ENCODE assay signal across 29 mouse cellular contexts in genomic region chr9:21904031-21904430, GRCm38 (mm10). TPM values are rescaled to one million over a fixed set of nuclear protein-coding genes. Genes with fewer than 3 reads are reported as not detected.
"Had no signal": no experiment of that assay in that cellular context is flagged by ENCODE, and none has a peak within 500 bp of the region (broad histone marks: within the 10 kb centered on the region; RNA-seq: fewer than 3 reads in every experiment).

No protein-coding gene starts in this region.

- DNase-seq: heart, postnatal 10 days; heart, postnatal 14 days; heart, postnatal 36 days; kidney, adult 11 months; kidney, adult 18-20 months; kidney, adult 2 months; kidney, adult 9 months; kidney, postnatal 10 days; kidney, postnatal 14 days; kidney, postnatal 25 days; kidney, postnatal 36 days; kidney, postnatal 4 days; layer of hippocampus, adult 9-11 months; layer of hippocampus, postnatal 36 days had no signal

- H3K27me3 ChIP-seq: hindbrain, embryonic 15.5 days; intestine, embryonic 15.5 days had no signal

- H3K4me3 ChIP-seq: heart, embryonic 12.5 days; heart, embryonic 13.5 days; heart, embryonic 15.5 days; hindbrain, embryonic 10.5 days; hindbrain, embryonic 12.5 days; hindbrain, embryonic 13.5 days; hindbrain, embryonic 15.5 days; intestine, embryonic 15.5 days; kidney, embryonic 15.5 days; layer of hippocampus, adult 2 months; left cerebral cortex, adult 2 months had no signal

- H3K9ac ChIP-seq: heart, embryonic 12.5 days; heart, embryonic 13.5 days; heart, embryonic 15.5 days; hindbrain, embryonic 12.5 days; hindbrain, embryonic 13.5 days; hindbrain, embryonic 14.5 days; hindbrain, embryonic 15.5 days; intestine, embryonic 15.5 days; kidney, embryonic 15.5 days had no signal

- H3K4me1 ChIP-seq: heart, embryonic 12.5 days; heart, embryonic 13.5 days; hindbrain, embryonic 12.5 days; intestine, embryonic 15.5 days had no signal

- H3K9me3 ChIP-seq: heart, embryonic 13.5 days; heart, embryonic 15.5 days; hindbrain, embryonic 10.5 days; hindbrain, embryonic 12.5 days; hindbrain, embryonic 13.5 days; hindbrain, embryonic 15.5 days; intestine, embryonic 15.5 days; kidney, embryonic 15.5 days had no signal

- H3K27ac ChIP-seq: heart, embryonic 13.5 days; heart, embryonic 15.5 days; hindbrain, embryonic 10.5 days; hindbrain, embryonic 12.5 days; hindbrain, embryonic 13.5 days; hindbrain, embryonic 14.5 days; hindbrain, embryonic 15.5 days; hindbrain, postnatal 0 days; intestine, embryonic 15.5 days; kidney, embryonic 15.5 days; kidney, postnatal 0 days; layer of hippocampus, adult 2 months; left cerebral cortex, adult 2 months had no signal

- H3K36me3 ChIP-seq: heart, embryonic 12.5 days; heart, embryonic 13.5 days; heart, embryonic 15.5 days; hindbrain, embryonic 10.5 days; hindbrain, embryonic 12.5 days; hindbrain, embryonic 13.5 days; hindbrain, embryonic 15.5 days; intestine, embryonic 15.5 days; kidney, embryonic 15.5 days had no signal

RNA-seq across cellular contexts. Expression of gene Ccdc159, which starts 23.2 kb away (rescaled TPM):
- polyA plus RNA-seq: inflammation-experienced regulatory T-cells, adult 6 months had no signal
